Mouse (Mus musculus): Measurements from ENCODE around the gene Ttll7.
A peak's percentile ranks its signal among the peaks of the same experiment; 100 is the strongest.

The Ttll7 gene

DNA sequence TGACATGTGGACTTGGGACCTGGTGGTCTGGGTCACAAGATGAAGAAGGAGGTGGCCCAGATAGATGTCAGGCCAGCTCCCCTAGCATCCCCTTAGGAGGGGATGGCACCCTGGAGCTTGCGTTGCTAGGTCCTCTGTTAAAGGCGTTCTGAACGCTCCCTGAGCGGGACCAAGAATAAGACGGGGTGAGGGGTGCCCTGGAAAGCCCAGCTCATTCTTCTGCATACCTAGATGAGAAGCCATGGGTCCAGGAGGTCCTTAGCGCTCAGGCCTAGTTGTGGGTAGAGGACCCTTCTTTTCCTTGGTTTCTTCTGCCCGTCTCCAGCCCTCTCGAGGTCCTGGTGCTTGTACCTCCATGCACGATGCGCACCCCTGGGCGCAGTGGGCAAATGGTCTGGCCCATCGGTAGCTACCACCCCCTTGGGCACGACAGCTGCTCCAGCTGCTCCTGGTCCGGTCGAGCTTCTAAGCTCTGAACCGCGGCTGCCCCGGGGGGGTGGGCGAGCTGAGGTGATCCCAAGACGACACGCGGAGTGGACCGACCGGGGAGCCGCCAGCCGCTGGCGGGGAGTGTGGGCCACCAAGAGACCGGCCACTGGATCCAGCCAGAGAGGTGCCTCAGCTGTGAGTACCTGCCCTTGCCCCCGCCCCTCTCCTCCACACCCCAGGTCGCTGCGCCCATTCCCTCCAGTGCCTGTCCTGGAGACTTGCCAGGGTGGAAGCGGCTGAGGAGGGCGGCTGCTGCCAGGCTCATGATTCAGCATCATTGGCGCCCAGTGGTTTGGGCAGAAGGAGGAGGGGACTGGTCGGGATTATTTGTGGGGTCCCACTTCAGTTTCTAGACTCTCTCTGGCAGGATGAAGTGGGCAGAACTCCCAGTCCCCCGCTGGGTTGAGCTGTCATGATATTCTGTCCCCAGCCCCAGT is at the start of gene Ttll7:
Gene Ttll7, plus strand, starts transcription at position 402 of the 926 bp plus-strand sequence.
- peak; percentile 52 for DNase-seq (ENCODE audit: low spot score)

DNA sequence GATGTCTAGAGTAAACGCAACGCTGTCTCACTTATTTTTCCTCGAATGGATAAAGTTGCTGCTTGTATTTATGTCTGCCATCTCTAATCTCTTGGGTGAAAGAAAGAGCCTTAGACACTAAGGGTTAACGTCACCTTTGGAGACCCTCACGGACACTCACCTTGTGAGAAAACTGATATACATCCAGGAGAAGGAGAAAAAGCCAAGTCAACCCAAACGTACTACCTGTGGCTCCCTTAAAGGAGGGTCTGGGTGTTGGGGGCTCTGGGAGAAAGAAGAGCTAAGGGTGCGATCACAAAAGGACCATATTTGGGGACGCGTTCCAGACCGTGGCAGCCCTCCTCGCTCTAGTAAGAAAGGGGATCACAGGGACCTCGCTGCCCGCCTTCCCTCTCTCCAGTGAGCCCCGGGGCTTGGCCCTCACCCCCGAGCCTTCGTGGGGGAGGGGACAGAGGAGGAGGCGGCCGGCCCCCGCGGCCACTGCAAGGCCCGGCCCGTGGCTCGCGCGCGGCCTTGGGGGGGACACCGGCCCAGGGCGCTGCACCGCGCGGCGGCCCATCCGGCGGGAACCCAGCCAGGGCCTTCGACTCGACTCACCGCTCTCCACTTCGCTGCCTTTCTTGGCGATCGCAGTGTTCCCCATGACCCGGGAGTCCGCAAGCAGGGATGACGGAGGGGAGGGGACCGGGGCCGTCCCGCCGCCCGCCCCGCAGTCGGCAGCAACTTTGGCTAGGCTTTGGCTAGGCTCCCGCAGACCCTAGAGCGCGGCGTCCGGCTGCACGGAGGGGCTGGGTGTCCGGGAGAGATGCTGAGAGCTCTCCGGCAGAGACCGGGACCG is 39.9 kb upstream of the Ttll7 start:
- peak; percentile 46 for DNase-seq (ENCODE audit: low spot score)

DNA sequence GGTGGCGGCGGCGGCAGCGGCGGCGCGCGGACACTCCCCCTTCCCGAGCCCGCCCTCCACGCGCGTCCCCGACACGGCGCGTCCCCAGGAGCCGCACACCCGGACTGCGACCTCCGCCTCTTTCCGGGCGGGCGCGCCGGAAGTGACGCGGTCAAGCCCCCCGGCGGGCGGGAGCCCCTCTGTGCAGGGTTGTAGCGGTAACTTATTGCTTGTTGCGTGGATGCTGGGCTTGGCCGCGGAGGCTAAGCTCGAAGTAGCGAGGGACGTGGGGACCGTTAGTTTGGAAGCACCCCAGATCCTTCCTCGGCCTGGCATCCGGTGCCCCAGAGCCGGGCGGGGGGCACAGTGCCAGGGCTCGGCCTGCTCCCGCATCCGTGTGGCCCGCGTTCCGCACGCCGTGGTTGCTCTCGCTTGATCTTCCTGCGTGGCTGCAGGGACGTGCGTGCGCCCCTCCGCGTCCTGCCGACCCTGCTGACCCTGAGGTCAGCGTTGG is 39.2 kb upstream of the Ttll7 start, which contains the start of gene Prkacb:
Gene Prkacb, minus strand, starts transcription at position 90 of the 493 bp plus-strand sequence.
- peak; percentile 83 for DNase-seq (ENCODE audit: low spot score)

DNA sequence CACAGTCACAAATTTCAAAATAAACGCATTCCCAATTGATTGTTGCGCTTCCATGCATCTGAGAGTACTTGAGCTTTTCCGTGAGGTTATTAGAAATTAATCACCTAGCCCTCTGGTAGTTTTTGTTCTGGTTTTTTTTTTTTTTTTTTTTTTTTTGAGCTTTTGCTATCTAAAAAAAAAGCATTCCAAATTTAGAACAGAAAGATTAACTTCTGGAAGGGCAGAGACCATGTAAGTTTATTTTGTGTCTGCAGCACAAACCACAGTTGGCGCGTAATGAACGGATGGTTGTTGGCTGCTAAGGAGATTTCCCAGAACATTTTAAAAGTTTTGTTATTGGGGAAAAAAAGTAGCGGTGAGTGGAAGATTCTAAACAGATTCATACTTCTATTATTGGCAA is 38.5 kb upstream of the Ttll7 start:
- DNase-seq (ENCODE audit: low spot score) = no peak

DNA sequence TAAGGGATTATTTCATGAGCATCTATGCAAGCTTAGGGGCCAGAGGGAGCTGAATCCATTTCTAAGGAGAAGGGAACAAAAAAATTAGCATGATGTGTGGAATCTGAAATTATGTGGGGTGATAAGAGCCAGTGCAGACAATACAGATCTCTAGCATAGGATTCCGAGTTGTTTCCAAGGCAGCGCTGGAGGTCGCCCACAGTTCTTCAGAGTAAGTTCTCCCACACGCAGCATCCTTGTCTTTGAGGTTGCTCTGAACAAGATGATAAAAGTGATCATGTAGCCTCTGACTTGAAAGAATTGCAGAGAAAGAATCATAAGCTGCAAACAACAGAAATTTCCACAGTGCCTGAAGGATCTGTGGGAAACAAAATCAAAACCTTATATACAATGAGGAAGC is 31.4 kb upstream of the Ttll7 start:
- DNase-seq (ENCODE audit: low spot score) = no peak

DNA sequence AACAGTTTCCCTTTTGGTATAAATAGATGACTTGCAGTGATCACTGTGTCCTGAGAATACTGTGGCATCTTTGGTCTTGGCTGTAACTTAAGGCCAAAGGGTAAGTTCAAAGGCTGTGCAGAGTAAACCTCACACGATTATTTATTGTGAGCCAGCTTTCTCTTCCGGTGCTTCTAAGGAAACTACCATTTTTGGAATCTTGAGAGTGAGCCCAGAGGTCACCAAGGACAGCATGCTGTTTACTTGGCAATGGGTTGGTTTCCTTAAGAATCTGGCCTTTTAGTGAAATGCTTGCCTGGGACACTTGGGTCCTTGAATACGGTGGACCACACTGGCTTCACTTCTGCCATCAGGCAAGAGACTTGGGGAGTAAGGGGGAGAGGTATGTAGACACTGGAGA is 9.4 kb upstream of the Ttll7 start:
- DNase-seq (ENCODE audit: low spot score) = no peak

DNA sequence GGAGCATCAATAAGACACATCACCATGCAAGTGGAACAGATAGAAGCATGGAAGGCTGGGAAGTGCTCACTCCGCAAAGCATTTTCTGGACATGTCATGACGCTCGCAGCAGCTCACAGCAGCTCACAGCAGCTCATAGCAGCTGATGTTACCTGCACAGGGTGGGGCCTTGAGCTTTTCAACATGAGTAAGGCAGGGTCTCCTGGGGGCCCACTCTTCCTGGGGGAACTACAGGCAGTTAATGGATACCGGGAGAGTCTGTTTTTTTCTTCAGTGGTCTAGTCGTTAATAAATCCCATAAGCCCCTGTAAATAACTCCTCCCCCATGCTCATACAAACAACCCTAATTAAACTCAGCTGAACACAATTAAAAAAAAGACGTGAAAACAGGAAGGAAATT is 8.7 kb upstream of the Ttll7 start:
- DNase-seq (ENCODE audit: low spot score) = no peak

DNA sequence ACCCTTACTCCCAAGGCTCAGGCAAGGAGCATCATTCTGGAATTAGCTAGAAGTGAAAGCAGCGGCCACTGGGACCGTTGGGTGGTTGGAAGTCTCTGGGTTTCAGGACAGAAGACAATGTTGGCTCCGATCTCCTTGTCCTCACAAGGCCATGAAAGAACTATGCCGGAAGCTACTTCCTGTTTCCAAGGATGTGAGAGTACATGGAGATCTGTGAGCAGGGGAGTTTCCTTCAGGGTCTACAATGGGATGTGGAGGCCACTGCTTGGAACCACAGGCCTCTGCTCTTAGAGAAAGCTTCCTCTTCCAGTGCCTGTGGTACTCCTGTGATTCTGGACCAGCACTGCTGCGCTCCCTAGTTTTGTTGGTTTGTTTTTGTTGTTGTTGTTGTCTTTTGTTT is 5.9 kb upstream of the Ttll7 start:
- no peak for DNase-seq (ENCODE audit: low spot score)

DNA sequence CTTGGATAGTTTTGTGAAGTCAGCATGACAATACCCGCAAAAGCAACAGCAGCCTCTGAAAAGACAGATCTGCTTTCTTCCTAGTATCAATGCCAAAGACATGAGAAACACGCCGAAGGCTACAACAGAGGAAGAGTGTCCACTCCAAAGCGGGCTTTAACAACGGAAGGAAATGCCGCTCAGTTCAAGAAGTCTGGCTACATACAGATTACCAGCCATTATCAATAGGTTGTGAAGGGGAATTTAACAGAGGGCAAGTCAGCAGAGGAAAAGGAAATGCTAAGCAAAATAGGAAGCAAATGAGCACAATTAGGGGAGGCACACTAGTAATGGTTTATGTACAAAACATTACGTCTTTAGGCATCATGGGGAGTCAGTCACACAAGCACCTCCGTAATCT is 4.1 kb upstream of the Ttll7 start:
- DNase-seq (ENCODE audit: low spot score) = no peak

DNA sequence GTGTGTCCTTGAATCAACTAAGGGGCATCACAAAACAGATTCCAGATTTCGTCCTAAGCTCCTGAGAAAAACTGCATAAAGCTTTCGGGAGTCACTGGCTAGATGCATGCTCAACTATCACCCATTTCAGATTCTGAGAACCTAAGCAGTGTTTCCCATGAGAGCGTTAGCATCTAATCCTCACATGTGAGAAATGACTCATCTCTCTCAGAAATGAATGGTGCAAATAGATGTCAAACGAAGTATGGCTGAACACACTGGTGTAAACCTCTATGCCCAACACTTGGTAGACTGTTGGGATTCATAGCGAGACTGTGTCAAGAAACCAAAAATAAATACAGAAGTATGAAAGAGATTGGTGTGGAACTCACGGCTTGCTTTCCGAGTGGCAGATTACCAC is 2.8 kb upstream of the Ttll7 start:
- DNase-seq (ENCODE audit: low spot score) = no peak

DNA sequence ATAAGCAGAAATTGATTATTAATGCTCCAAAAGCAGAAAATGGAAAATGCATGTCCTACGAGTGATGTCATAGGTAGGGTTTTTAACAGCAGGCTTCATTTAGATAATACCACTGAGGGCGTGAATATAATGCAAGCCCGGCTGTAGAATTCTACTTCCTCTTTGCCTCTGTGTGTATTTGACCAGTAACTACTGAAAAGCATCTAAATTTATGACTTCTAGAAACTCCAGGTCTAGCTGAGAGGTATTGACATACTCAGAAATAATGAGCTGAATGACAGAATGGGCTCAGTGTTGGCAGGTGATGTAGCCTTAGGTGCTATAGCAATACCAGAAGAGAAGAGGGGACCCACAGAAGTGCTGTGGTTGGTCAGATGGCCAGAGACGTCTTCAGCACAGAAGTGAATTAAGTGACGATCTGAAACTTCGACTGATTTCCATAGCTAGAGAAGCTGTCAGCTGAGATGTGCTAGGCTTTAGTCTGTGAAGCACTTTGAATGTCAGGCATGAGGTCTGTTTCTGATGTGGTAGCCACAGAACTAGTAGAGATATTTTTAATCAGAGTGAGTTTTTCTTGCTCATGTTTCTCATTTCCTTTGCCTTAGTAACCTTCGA is 2.4 kb downstream of the Ttll7 start:
- DNase-seq (ENCODE audit: low spot score) = no peak

DNA sequence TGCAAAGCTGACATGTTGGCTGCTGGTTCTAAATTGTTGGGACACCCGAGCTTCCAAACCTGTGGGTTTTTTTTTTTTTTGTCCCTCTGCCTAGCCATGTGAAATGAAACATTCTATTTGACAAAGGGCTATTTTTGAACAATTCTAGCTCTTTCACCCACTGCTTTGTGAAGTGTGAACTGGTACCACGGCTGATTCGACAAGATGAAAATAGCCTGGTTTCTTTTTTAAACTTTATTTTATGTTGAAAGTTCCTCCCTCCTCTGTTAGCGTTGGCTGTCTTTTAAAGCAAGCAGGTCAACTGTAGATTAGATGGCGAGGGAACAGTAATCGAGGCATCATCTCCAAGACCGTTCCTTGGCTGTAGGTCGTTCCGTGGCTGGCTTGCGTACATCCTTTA is 5.2 kb downstream of the Ttll7 start:
- no peak for DNase-seq (ENCODE audit: low spot score)

DNA sequence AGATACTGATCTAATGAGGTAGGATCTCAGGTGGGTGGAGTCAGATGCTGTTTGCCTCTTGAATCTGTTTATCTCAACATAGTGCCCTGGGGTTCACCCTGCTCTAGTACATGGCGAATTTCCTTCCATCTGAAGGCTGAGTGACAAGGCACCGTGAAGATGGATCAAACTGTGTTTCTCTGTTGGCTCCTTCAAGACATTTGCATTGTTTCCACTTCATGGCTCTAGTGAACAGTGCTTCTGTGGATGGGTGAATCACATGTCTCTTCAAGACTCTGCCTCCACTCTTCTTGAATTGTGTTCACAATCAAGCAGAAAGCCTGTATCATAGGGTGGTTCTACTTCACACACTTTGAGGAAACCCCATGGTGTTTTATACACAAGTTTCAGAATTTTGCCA is 8.1 kb downstream of the Ttll7 start:
- no peak for DNase-seq (ENCODE audit: low spot score)

DNA sequence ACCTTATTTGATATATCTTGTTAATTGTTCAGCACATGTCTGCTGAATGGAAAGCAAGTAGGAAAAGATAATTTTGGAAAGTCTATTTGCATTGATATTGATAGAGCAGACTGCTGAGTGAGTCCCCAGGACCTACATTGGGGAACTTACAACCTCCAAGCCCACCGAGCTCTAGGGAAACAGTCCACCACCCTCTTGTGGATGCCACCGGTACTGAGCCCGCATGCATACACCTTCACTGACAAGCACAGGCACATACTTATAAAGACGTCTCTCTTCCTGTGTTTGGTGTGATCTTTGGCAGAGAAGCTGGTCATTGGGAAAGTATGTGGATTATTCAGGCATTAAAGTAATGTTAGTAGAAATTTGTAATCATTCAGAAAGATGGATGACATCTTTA is 14.4 kb downstream of the Ttll7 start:
- no peak for DNase-seq (ENCODE audit: low spot score)

DNA sequence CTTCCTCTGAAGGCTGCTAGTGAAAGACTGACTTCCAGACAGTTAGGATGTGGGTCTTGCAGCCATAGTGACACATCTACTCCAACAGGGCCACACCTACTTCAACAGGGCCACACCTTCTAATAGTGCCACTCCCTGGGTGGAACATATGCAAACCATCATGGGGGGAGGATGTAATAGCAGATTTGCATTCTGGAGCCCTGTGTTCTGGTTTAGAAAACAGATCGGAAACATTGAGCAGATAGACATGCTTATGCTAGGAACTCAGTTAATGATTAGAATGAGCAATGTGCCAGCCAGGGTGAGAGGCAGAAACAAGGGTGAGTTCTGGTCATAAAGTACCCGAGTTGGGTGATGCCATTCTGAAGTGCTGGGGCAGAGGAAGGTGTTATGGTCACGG is 19.8 kb downstream of the Ttll7 start:
- DNase-seq (ENCODE audit: low spot score) = no peak

DNA sequence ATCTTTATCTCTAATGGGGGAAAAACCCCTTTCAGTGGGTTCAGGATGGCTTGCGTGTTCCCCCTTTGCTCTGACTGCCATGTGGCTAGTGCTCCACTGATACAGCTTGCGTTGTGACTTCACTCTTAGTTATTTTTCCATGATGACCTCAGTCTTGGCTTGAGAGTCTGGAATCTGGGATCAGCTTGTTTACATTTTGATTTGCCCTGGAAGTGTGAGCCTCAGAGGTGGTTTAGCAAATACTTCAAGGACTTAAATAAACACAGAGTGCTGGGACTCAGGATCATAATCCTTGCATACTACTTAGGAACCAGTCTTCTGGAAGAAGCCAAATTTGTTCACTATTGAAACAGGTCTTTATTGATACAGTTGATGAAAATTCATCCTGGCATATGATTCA is 23.8 kb downstream of the Ttll7 start:
- no peak for DNase-seq (ENCODE audit: low spot score)

DNA sequence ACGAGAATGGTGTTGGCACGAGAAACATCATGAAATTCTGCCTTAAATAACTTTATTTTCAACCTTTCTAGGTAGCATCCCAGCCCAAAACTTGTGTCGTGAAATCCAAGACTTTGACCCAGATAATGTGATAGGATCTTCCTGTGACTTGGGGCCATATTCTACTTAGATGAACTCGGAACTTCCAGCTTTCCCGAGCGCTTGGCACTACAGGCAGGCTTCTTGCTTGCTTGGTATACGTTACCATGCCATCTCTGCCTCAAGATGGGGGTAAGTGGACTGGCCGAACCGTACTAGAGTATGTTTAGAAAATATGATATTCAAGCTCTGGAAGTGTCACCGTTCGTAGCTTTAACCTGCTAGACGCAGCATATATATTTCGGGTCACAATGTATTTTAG is 41.8 kb downstream of the Ttll7 start:
- no peak for DNase-seq (ENCODE audit: low spot score)

DNA sequence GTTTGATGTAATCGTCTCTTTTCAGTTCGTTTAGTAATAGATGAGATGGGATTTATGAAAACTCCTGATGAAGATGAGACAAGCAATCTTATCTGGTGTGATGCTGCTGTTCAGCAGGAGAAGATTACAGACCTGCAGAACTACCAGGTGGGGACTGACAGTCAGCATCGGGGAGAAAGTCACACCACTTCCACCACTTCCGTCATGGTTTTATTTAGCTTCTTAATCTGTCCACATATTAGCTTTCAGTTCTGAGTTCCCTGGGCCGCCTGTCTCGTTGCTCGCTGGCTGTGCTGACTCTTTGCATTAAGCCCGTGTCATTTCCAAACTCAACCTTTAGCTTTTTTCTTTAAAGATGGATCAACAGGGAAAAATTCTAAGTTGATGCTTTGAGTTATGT is 44.4 kb downstream of the Ttll7 start:
- DNase-seq (ENCODE audit: low spot score) = no peak

DNA sequence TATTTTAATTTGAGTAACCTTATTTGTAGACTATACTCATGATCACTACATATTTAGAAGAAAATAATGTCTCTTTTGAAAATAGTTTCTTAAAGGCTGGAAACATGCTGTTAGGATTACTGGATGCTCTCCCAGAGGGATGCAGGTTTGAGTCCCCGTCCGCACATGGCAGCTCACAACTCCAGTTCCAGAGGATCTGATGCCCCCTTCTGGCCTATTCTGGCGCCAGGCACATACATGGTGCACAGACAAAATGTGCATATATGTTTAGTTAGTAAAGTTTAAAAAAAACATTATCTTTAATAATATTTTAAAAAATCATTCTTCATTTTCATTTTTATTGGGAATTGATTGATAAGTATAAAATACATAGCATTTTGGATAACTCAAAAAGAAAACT is 47.9 kb downstream of the Ttll7 start:
- DNase-seq (ENCODE audit: low spot score) = no peak

DNA sequence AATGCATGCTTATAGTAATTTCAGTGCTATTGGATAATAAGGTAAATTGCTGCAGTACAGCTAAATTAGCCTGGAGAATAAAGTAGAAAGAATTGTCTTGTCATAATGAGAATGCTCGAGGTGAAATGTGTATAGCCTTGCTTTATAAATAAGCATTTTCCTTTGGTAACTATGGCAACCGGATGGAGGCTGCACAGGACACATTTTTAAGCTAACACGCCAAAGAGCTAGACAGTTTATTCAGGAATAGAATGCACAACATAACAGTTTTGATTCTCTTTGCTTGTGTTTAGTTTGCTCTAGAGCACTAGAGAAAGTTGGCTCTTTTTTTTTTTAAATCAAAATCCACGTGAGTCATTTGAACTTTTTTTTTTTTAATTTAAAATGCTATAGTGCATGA is 49.6 kb downstream of the Ttll7 start:
- no peak for DNase-seq (ENCODE audit: low spot score)

DNA sequence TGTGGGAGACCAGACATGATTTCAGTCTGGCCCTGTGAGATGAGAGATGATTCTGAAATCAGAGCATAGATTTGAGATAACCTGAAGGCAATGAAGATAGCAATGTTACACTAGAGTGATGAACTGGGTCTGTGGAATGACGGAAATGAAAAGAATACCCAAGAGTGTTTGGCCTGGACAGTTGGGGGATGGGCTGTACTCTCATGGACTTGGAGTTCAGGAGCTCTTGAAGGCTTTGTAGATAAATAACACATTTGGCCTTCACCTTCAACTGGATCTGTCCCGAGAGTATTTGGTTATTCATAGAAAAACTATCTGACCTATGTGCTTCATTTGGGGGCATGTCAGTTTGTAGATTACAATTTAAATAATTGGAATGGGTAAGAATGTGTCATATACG is 53.4 kb downstream of the Ttll7 start:
- DNase-seq (ENCODE audit: low spot score) = no peak

DNA sequence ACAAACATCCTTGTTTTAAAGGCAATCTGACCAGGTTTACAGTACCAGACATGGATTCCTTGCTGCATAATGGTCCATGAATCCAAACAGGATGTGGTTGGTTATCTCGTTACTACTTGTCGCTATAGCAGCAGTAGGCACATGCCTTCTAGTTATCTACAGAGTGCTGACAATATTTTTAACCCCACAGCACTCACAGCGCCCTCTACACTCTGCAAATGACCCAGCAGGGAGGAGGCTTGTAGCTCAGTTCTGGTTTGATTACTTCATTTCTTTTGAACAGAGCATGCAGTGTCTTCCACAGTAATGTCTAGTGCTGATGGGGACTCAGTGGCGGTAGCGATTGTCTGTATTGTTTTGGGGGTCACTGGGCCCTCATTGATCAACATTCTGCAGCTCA is 56.8 kb downstream of the Ttll7 start:
- DNase-seq (ENCODE audit: low spot score) = no peak

DNA sequence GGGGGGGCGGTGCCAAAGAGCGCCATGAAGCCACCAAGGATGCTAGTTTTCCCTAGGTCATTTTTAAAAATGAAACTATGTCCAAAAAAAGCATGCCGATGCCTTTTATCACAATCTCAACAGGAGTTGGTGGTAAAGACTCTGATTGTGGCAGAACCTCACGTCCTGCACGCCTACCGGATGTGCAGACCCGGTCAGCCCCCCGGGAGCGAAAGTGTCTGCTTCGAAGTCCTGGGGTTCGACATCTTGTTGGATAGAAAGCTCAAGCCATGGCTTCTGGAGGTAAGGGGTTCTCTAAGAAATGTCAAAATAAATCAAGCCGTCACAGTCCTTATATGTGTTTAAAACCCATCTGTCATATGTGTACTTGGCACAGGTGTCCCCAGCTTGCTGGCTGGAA is 60.9 kb downstream of the Ttll7 start:
- DNase-seq (ENCODE audit: low spot score) = no peak

Data from ovary, postnatal 14 days (tissue).